Mouse (Mus musculus): ENCODE data around the gene Pmvk. TPM values are rescaled to one million over a fixed set of nuclear protein-coding genes. Genes with fewer than 3 reads are reported as not detected.

Pmvk gene
- polyA plus RNA-seq, 1 experiment from 2014 or later = 99.9 TPM

- no peak for ATAC-seq
- WGBS = 94% methylated on average over 8 of the region's 8 CpGs
Observed at GRCm38 (mm10) chr3:89432606-89433005, 21.7 kb upstream of the Pmvk start.

GRCm38 (mm10) chr3:89434532-89434931, 19.8 kb upstream of the Pmvk start:
- Histone ChIP-seq H3K9ac (replicated peaks) (0 out of 2 replicates have a peak overlapping the region, but pooled peaks have one; percentile 16), H3K4me3 (replicated peaks) (no peak overlapping the region), H3K4me2 (replicated peaks) (no peak overlapping the region), H3K4me1 (replicated peaks) (peaks cover 40% of the 10 kb centered on the region), H3K9me3 (no peaks in the 10 kb centered on the region), H3K36me3 (peaks cover 30% of the 10 kb centered on the region), H3K27ac (0 out of 2 replicates have a peak overlapping the region, but pooled peaks have one; percentile 2), H3K27me3 (no peaks in the 10 kb centered on the region)
- 88% methylated on average over 11 of the region's 11 CpGs for WGBS
- ATAC-seq = no peak

More at GRCm38 (mm10) chr3:89432606-89433005, 21.7 kb upstream of the Pmvk start:
- no peak overlapping the region for H3K27ac ChIP-seq
- H3K9me3 ChIP-seq = no peaks in the 10 kb centered on the region
- H3K9ac ChIP-seq (replicated peaks) = no peak overlapping the region
- peaks cover 33% of the 10 kb centered on the region for H3K36me3 ChIP-seq
- peaks cover 40% of the 10 kb centered on the region for H3K4me1 ChIP-seq (replicated peaks)
- no peaks in the 10 kb centered on the region for H3K27me3 ChIP-seq
- no peak overlapping the region for H3K4me3 ChIP-seq (replicated peaks)
- no peak overlapping the region for H3K4me2 ChIP-seq (replicated peaks)

GRCm38 (mm10) chr3:89435041-89435440, 19.3 kb upstream of the Pmvk start:
- no peak for ATAC-seq
- Histone ChIP-seq H3K9me3 (no peaks in the 10 kb centered on the region), H3K4me1 (replicated peaks) (peaks cover 40% of the 10 kb centered on the region), H3K27me3 (no peaks in the 10 kb centered on the region), H3K4me3 (replicated peaks) (no peak overlapping the region), H3K9ac (replicated peaks) (no peak overlapping the region), H3K4me2 (replicated peaks) (no peak overlapping the region), H3K36me3 (peaks cover 30% of the 10 kb centered on the region), H3K27ac (no peak overlapping the region)
- WGBS = 73% methylated on average over 7 of the region's 7 CpGs

- WGBS = 5% methylated on average over 16 of the region's 16 CpGs
- Histone ChIP-seq H3K36me3 (peaks cover 30% of the 10 kb centered on the region), H3K4me2 (replicated peaks) (peak within 1 kb of the TSS; percentile 49), H3K9me3 (no peaks in the 10 kb centered on the region), H3K27me3 (no peaks in the 10 kb centered on the region), H3K4me1 (replicated peaks) (peaks cover 31% of the 10 kb centered on the region), H3K4me3 (replicated peaks) (peak within 1 kb of the TSS; percentile 33), H3K9ac (replicated peaks) (peak within 1 kb of the TSS; percentile 51; the same call in 1 of the 2 replicates), H3K27ac (peak within 1 kb of the TSS; percentile 21; the same call in 1 of the 2 replicates)
- ATAC-seq = peak; percentile 40
Observed at GRCm38 (mm10) chr3:89436176-89437113, 17.9 kb upstream of the Pmvk start, which contains the start of gene Pbxip1. Pbxip1 (plus strand) TSS chr3:89436706.

- Histone ChIP-seq H3K36me3 (peaks cover 27% of the 10 kb centered on the region), H3K27me3 (no peaks in the 10 kb centered on the region), H3K9ac (replicated peaks) (peak overlapping the region; percentile 51; the same call in 1 of the 2 replicates), H3K9me3 (no peaks in the 10 kb centered on the region), H3K4me2 (replicated peaks) (peak overlapping the region; percentile 49), H3K4me1 (replicated peaks) (peaks cover 24% of the 10 kb centered on the region), H3K4me3 (replicated peaks) (peak overlapping the region; percentile 33), H3K27ac (no peak overlapping the region)
- 17% methylated on average over 5 of the region's 5 CpGs for WGBS
- ATAC-seq = no peak
Observed at GRCm38 (mm10) chr3:89437269-89437668, 17.1 kb upstream of the Pmvk start.

- WGBS = 95% methylated on average over 2 of the region's 2 CpGs
- H3K4me2 ChIP-seq (replicated peaks) = no peak overlapping the region
- H3K27ac ChIP-seq = no peak overlapping the region
- no peak overlapping the region for H3K4me3 ChIP-seq (replicated peaks)
- H3K9ac ChIP-seq (replicated peaks) = no peak overlapping the region
- no peak for ATAC-seq
- H3K9me3 ChIP-seq = no peaks in the 10 kb centered on the region
- H3K36me3 ChIP-seq = 0 out of 2 replicates have a peak, but pooled peaks cover 3% of the 10 kb centered on the region
- peaks cover 15% of the 10 kb centered on the region for H3K4me1 ChIP-seq (replicated peaks)
- no peaks in the 10 kb centered on the region for H3K27me3 ChIP-seq
Observed at GRCm38 (mm10) chr3:89440691-89441090, 13.7 kb upstream of the Pmvk start.

- 0 out of 2 replicates have a peak, but pooled peaks have one; percentile 25 for ATAC-seq
- Histone ChIP-seq H3K4me1 (replicated peaks) (peaks cover 9% of the 10 kb centered on the region; the same call in 1 of the 2 replicates), H3K4me2 (replicated peaks) (no peak overlapping the region), H3K27me3 (no peaks in the 10 kb centered on the region), H3K9ac (replicated peaks) (no peak overlapping the region), H3K27ac (no peak overlapping the region), H3K9me3 (no peaks in the 10 kb centered on the region), H3K36me3 (no peaks in the 10 kb centered on the region), H3K4me3 (replicated peaks) (no peak overlapping the region)
- WGBS = 75% methylated on average over 13 of the region's 13 CpGs
Observed at GRCm38 (mm10) chr3:89448720-89449537, 5.4 kb upstream of the Pmvk start.

GRCm38 (mm10) chr3:89449541-89449940, 4.8 kb upstream of the Pmvk start:
- no peaks in the 10 kb centered on the region for H3K36me3 ChIP-seq
- no peak overlapping the region for H3K4me3 ChIP-seq (replicated peaks)
- no peak overlapping the region for H3K27ac ChIP-seq
- peaks cover 9% of the 10 kb centered on the region; the same call in 1 of the 2 replicates for H3K4me1 ChIP-seq (replicated peaks)
- no peaks in the 10 kb centered on the region for H3K9me3 ChIP-seq
- ATAC-seq = peak; percentile 75
- no peak overlapping the region for H3K4me2 ChIP-seq (replicated peaks)
- H3K9ac ChIP-seq (replicated peaks) = no peak overlapping the region
- 41% methylated on average over 7 of the region's 7 CpGs for WGBS
- no peaks in the 10 kb centered on the region for H3K27me3 ChIP-seq

GRCm38 (mm10) chr3:89451916-89452315, 2.4 kb upstream of the Pmvk start:
- Histone ChIP-seq H3K9me3 (no peaks in the 10 kb centered on the region), H3K36me3 (no peaks in the 10 kb centered on the region), H3K4me2 (replicated peaks) (no peak overlapping the region), H3K4me1 (replicated peaks) (peaks cover 12% of the 10 kb centered on the region; the same call in 1 of the 2 replicates), H3K27me3 (no peaks in the 10 kb centered on the region), H3K27ac (no peak overlapping the region; the same call in 1 of the 2 replicates), H3K4me3 (replicated peaks) (no peak overlapping the region), H3K9ac (replicated peaks) (peak overlapping the region; percentile 32; the same call in 1 of the 2 replicates)
- ATAC-seq = no peak
- WGBS = 85% methylated on average over 1 of the region's 1 CpGs

GRCm38 (mm10) chr3:89455786-89456285, 1.5 kb downstream of the Pmvk start:
- H3K36me3 ChIP-seq = no peaks in the 10 kb centered on the region
- H3K9me3 ChIP-seq = no peaks in the 10 kb centered on the region
- H3K9ac ChIP-seq (replicated peaks) = no peak overlapping the region
- H3K4me1 ChIP-seq (replicated peaks) = peaks cover 26% of the 10 kb centered on the region
- 47% methylated on average over 1 of the region's 1 CpGs for WGBS
- no peak for ATAC-seq
- no peak overlapping the region for H3K4me2 ChIP-seq (replicated peaks)
- H3K4me3 ChIP-seq (replicated peaks) = no peak overlapping the region
- no peaks in the 10 kb centered on the region for H3K27me3 ChIP-seq
- no peak overlapping the region for H3K27ac ChIP-seq

GRCm38 (mm10) chr3:89456726-89457665, 2.7 kb downstream of the Pmvk start:
- H3K27ac ChIP-seq = no peak overlapping the region
- H3K36me3 ChIP-seq = peaks cover 7% of the 10 kb centered on the region
- no peaks in the 10 kb centered on the region for H3K27me3 ChIP-seq
- no peak overlapping the region for H3K4me3 ChIP-seq (replicated peaks)
- H3K4me2 ChIP-seq (replicated peaks) = no peak overlapping the region
- peaks cover 19% of the 10 kb centered on the region for H3K4me1 ChIP-seq (replicated peaks)
- H3K9me3 ChIP-seq = no peaks in the 10 kb centered on the region
- H3K9ac ChIP-seq (replicated peaks) = no peak overlapping the region
- no peak for ATAC-seq
- WGBS = 28% methylated on average over 10 of the region's 10 CpGs

All from midbrain, embryonic 13.5 days (tissue).